Mouse (Mus musculus) MEL (cell line): ENCODE measurements around the gene Gpr84. TPM values are rescaled to one million over a fixed set of nuclear protein-coding genes. Genes with fewer than 3 reads are reported as not detected.

ENCODE experiments used
- DNase-seq: peaks from one replicate; pipeline ENCODE4 v3.0.0; 2011; ENCODE audit warnings: low read depth, low spot score
- H3K27ac ChIP-seq: 2 replicates; pipeline ENCODE4 v1.5.1; 2012; ENCODE audit warnings: low read depth, mild to moderate bottlenecking, control low read depth, low read length, moderate library complexity; ENCODE audit not compliant: control insufficient read depth
- H3K27me3 ChIP-seq, 2 experiments: fragments of 150-350 bp in 1 of 2; sonication (generic) in 1 of 2; 2 replicates each; pipeline ENCODE4 v1.6.1; 2012; ENCODE audit warnings: low read length in 2 of 2, mild to moderate bottlenecking in 2 of 2, improper control_type of control experiment in 1 of 2, moderate library complexity in 1 of 2; ENCODE audit not compliant: insufficient read depth in 2 of 2, control insufficient read depth in 1 of 2
- H3K36me3 ChIP-seq, 2 experiments: 2 replicates each; pipeline ENCODE4 v1.6.1; 2012 to 2014; ENCODE audit warnings: low read length in 2 of 2, improper control_type of control experiment in 1 of 2, inconsistent platforms in 1 of 2, mild to moderate bottlenecking in 1 of 2; ENCODE audit not compliant: insufficient read depth in 2 of 2, control insufficient read depth in 1 of 2
- H3K4me1 ChIP-seq, 2 experiments: fragments of 150-350 bp in 1 of 2; sonication (generic) in 1 of 2; 2 replicates each; pipeline ENCODE4 v1.6.1; 2012; ENCODE audit warnings: low read length in 2 of 2, improper control_type of control experiment in 1 of 2, mild to moderate bottlenecking in 1 of 2; ENCODE audit not compliant: insufficient read depth in 2 of 2, control insufficient read depth in 1 of 2
- H3K4me3 ChIP-seq, 2 experiments: fragments of 150-350 bp in 1 of 2; sonication (generic) in 1 of 2; 2 replicates each; pipeline ENCODE4 v1.5.1; 2012; ENCODE audit warnings: low read depth in 2 of 2, low read length in 2 of 2, mild to moderate bottlenecking in 2 of 2, moderate library complexity in 2 of 2, control low read depth in 1 of 2, improper control_type of control experiment in 1 of 2; ENCODE audit not compliant: control insufficient read depth in 1 of 2, insufficient read depth in 1 of 2
- H3K79me2 ChIP-seq: 2 replicates; pipeline ENCODE4 v1.6.1; 2012; ENCODE audit warnings: mild to moderate bottlenecking, low read length, moderate library complexity; ENCODE audit not compliant: control insufficient read depth, poor library complexity, insufficient read depth
- H3K9ac ChIP-seq: 2 replicates; pipeline ENCODE4 v1.6.1; 2012; ENCODE audit warnings: low read depth, mild to moderate bottlenecking, control low read depth, low read length, moderate library complexity; ENCODE audit not compliant: control insufficient read depth, poor library complexity, severe bottlenecking
- H3K9me3 ChIP-seq: fragments of 150-350 bp; sonication (generic); replicated peaks from 2 replicates; pipeline ENCODE4 v1.6.1; 2012; ENCODE audit warnings: mild to moderate bottlenecking, low read length, improper control_type of control experiment, moderate library complexity; ENCODE audit not compliant: insufficient read depth
- CHD1 ChIP-seq: IDR thresholded peaks from 2 replicates; pipeline ENCODE4 v1.6.1; 2012; ENCODE audit warnings: low read depth, mild to moderate bottlenecking, inconsistent platforms, low read length, improper control_type of control experiment
- CHD2 ChIP-seq: IDR thresholded peaks from 2 replicates; pipeline ENCODE4 v1.6.1; 2011; ENCODE audit warnings: low read length, improper control_type of control experiment
- CTCF ChIP-seq, 3 experiments: IDR thresholded peaks in 2 of 3; conservative IDR thresholded peaks in 1 of 3; 2 replicates each; pipeline ENCODE4 v1.5.1; 2011 to 2012; ENCODE audit warnings: low read length in 3 of 3, low read depth in 2 of 3, mild to moderate bottlenecking in 2 of 3, improper control_type of control experiment in 1 of 3, inconsistent platforms in 1 of 3, mixed read lengths in 1 of 3, moderate library complexity in 1 of 3; ENCODE audit not compliant: control insufficient read depth in 1 of 3, insufficient read depth in 1 of 3, poor library complexity in 1 of 3, severe bottlenecking in 1 of 3
- ETS1 ChIP-seq: IDR thresholded peaks from 2 replicates; pipeline ENCODE4 v1.6.1; 2012; ENCODE audit warnings: low read depth, mild to moderate bottlenecking, inconsistent platforms, low read length, improper control_type of control experiment, moderate library complexity
- HCFC1 ChIP-seq: IDR thresholded peaks from 2 replicates; pipeline ENCODE4 v1.6.1; 2012; ENCODE audit warnings: low read depth, mild to moderate bottlenecking, inconsistent platforms, low read length, improper control_type of control experiment, moderate library complexity
- KAT2A ChIP-seq: conservative IDR thresholded peaks from 2 replicates; pipeline ENCODE4 v1.6.1; 2012; ENCODE audit warnings: low read depth, low read length, improper control_type of control experiment, inconsistent platforms
- MAX ChIP-seq: IDR thresholded peaks from 2 replicates; pipeline ENCODE4 v1.6.1; 2011; ENCODE audit warnings: low read length, improper control_type of control experiment
- MAZ ChIP-seq: IDR thresholded peaks from 2 replicates; pipeline ENCODE4 v1.6.1; 2012; ENCODE audit warnings: low read depth, mild to moderate bottlenecking, inconsistent platforms, low read length, improper control_type of control experiment
- MEF2A ChIP-seq: IDR thresholded peaks from 2 replicates; pipeline ENCODE4 v1.6.1; 2014; ENCODE audit warnings: low read depth, mild to moderate bottlenecking, inconsistent platforms, low read length, improper control_type of control experiment; ENCODE audit not compliant: poor library complexity, insufficient replicate concordance, severe bottlenecking; ENCODE audit errors: extremely low read depth
- MXI1 ChIP-seq: IDR thresholded peaks from 2 replicates; pipeline ENCODE4 v1.6.1; 2011; ENCODE audit warnings: mild to moderate bottlenecking, low read depth, low read length, improper control_type of control experiment
- MYC ChIP-seq: IDR thresholded peaks from 2 replicates; pipeline ENCODE4 v1.6.1; 2011; ENCODE audit warnings: low read depth, mild to moderate bottlenecking, low read length, improper control_type of control experiment, moderate library complexity
- NRF1 ChIP-seq: IDR thresholded peaks from 2 replicates; pipeline ENCODE4 v1.6.1; 2014; ENCODE audit warnings: low read depth, mild to moderate bottlenecking, inconsistent platforms, low read length, improper control_type of control experiment, moderate library complexity; ENCODE audit not compliant: poor library complexity, insufficient read depth, severe bottlenecking
- POLR2AphosphoS5 ChIP-seq: IDR thresholded peaks from 2 replicates; pipeline ENCODE4 v1.6.1; 2012; ENCODE audit warnings: low read depth, borderline replicate concordance, mild to moderate bottlenecking, inconsistent platforms, low read length, moderate library complexity, mixed read lengths
- RCOR1 ChIP-seq: IDR thresholded peaks from 2 replicates; pipeline ENCODE4 v1.6.1; 2012; ENCODE audit warnings: low read depth, mild to moderate bottlenecking, inconsistent platforms, low read length, improper control_type of control experiment
- SIN3A ChIP-seq: IDR thresholded peaks from 2 replicates; pipeline ENCODE4 v1.6.1; 2012; ENCODE audit warnings: low read length, improper control_type of control experiment, inconsistent platforms
- SMC3 ChIP-seq: IDR thresholded peaks from 2 replicates; pipeline ENCODE4 v1.6.1; 2011; ENCODE audit warnings: low read depth, low read length, improper control_type of control experiment
- UBTF ChIP-seq: IDR thresholded peaks from 2 replicates; pipeline ENCODE4 v1.6.1; 2012; ENCODE audit warnings: low read depth, mild to moderate bottlenecking, inconsistent platforms, low read length, improper control_type of control experiment, moderate library complexity, borderline replicate concordance; ENCODE audit not compliant: insufficient read depth
- USF2 ChIP-seq, 2 experiments: IDR thresholded peaks; 2 replicates each; pipeline ENCODE4 v1.6.1; 2011 to 2012; ENCODE audit warnings: improper control_type of control experiment in 2 of 2, low read length in 2 of 2, borderline replicate concordance in 1 of 2, inconsistent platforms in 1 of 2, low read depth in 1 of 2, mild to moderate bottlenecking in 1 of 2; ENCODE audit not compliant: insufficient read depth in 1 of 2
- ZNF384 ChIP-seq: IDR thresholded peaks from 2 replicates; pipeline ENCODE4 v1.6.1; 2012; ENCODE audit warnings: low read depth, mild to moderate bottlenecking, inconsistent platforms, low read length, improper control_type of control experiment
- polyA plus RNA-seq, 2 experiments: library from polyadenylated mRNA; stranded (reverse) in 1 of 2; unstranded in 1 of 2; fragments of >175 nt in 1 of 2; fragments of >200 nt in 1 of 2; gene quantifications; 2 replicates each; pipeline versions ENCODE4 v1.2.1 to v1.2.4; 2012; ENCODE audit warnings: low replicate concordance in 2 of 2, low read depth in 1 of 2; ENCODE audit not compliant: insufficient read length in 2 of 2, insufficient read depth in 1 of 2, missing spikeins in 1 of 2
- total RNA-seq: library from RNA; depleted of rRNA; stranded (reverse); fragments of 300-350 nt; gene quantifications from 2 replicates; pipeline ENCODE4 v1.2.3, GENCODE M21; 2012

The Gpr84 gene
- total and polyA plus RNA-seq, 3 experiments: 0.12 to 0.21 TPM; not detected in 1

- Histone ChIP-seq H3K27ac (no peak overlapping the region), H3K36me3 (no peaks in the 10 kb centered on the region; a peak in 1 of 4 replicates), H3K27me3 (no peaks in the 10 kb centered on the region), H3K79me2 (no peaks in the 10 kb centered on the region), H3K4me1 (no peaks in the 10 kb centered on the region), H3K9ac (no peak overlapping the region), H3K4me3 (no peak overlapping the region), H3K9me3 (no peaks in the 10 kb centered on the region)
- TF ChIP-seq KAT2A: no peak
- TF ChIP-seq MEF2A: no peak
- TF ChIP-seq MYC: no peak
- TF ChIP-seq SMC3: no peak
- no peak for DNase-seq
Observed at GRCm38 (mm10) chr15:103322396-103322795, 12.0 kb upstream of the Gpr84 start.

- Histone ChIP-seq H3K27ac (no peak overlapping the region), H3K9ac (no peak overlapping the region), H3K4me1 (no peaks in the 10 kb centered on the region), H3K4me3 (no peak overlapping the region), H3K36me3 (no peaks in the 10 kb centered on the region; a peak in 1 of 4 replicates), H3K27me3 (no peaks in the 10 kb centered on the region), H3K79me2 (no peaks in the 10 kb centered on the region), H3K9me3 (no peaks in the 10 kb centered on the region)
- no peak for DNase-seq
- no peak for TF ChIP-seq ETS1
- TF ChIP-seq CTCF (IDR thresholded peaks at IDR 0.05 in 2 of 3, conservative IDR thresholded peaks at IDR 0.05 in 1 of 3; ENCODE audit: control insufficient read depth in 1 of 3, insufficient read depth in 1 of 3, low read depth in 2 of 3, low read length in 3 of 3, poor library complexity in 1 of 3, severe bottlenecking in 1 of 3): peak; percentile 23 to 31 (median 23); a peak in 4 of 6 replicates
Observed at GRCm38 (mm10) chr15:103321076-103321475, 10.7 kb upstream of the Gpr84 start.

- Histone ChIP-seq H3K4me3 (no peak overlapping the region), H3K27ac (no peak overlapping the region), H3K9me3 (no peaks in the 10 kb centered on the region), H3K4me1 (no peaks in the 10 kb centered on the region), H3K36me3 (no peaks in the 10 kb centered on the region; a peak in 1 of 4 replicates), H3K27me3 (no peaks in the 10 kb centered on the region), H3K79me2 (no peaks in the 10 kb centered on the region), H3K9ac (no peak overlapping the region)
- no peak for TF ChIP-seq RCOR1
- TF ChIP-seq NRF1: no peak
- TF ChIP-seq SIN3A: no peak
- no peak for TF ChIP-seq ETS1
- no peak for TF ChIP-seq CTCF (IDR thresholded peaks at IDR 0.05 in 2 of 3, conservative IDR thresholded peaks at IDR 0.05 in 1 of 3; ENCODE audit: control insufficient read depth in 1 of 3, insufficient read depth in 1 of 3, low read depth in 2 of 3, low read length in 3 of 3, poor library complexity in 1 of 3, severe bottlenecking in 1 of 3)
- TF ChIP-seq USF2 (IDR thresholded peaks at IDR 0.05; ENCODE audit: borderline replicate concordance in 1 of 2, insufficient read depth in 1 of 2, low read depth in 1 of 2, low read length in 2 of 2): no peak
- TF ChIP-seq MAX: no peak
- TF ChIP-seq POLR2AphosphoS5: no peak
- no peak for TF ChIP-seq CHD2
- no peak for TF ChIP-seq ZNF384
- no peak for TF ChIP-seq HCFC1
- TF ChIP-seq MAZ: no peak
- TF ChIP-seq CHD1: no peak
- no peak for TF ChIP-seq MEF2A
- TF ChIP-seq UBTF: no peak
- no peak for TF ChIP-seq MXI1
- DNase-seq: no peak
Observed at GRCm38 (mm10) chr15:103318201-103318816, 7.9 kb upstream of the Gpr84 start.
